Mouse (Mus musculus) small intestine, adult 2 months (tissue): ENCODE measurements around the gene Htr2a. TPM values are rescaled to one million over a fixed set of nuclear protein-coding genes. Genes with fewer than 3 reads are reported as not detected.

Source experiments
- H3K27ac ChIP-seq: fragments of 200-500 bp; 2 replicates; pipeline ENCODE4 v1.5.1; 2012; ENCODE audit warnings: low read depth, low read length, control low read depth, inconsistent platforms; ENCODE audit not compliant: insufficient read depth
- H3K27me3 ChIP-seq: fragments of 200-500 bp; 2 replicates; pipeline ENCODE4 v1.6.1; 2012; ENCODE audit warnings: mild to moderate bottlenecking, moderate library complexity, low read length, inconsistent platforms; ENCODE audit not compliant: control insufficient read depth, insufficient read depth
- H3K36me3 ChIP-seq: fragments of 200-500 bp; 2 replicates; pipeline ENCODE4 v1.6.1; 2012; ENCODE audit warnings: mild to moderate bottlenecking, low read length, control low read depth, inconsistent platforms; ENCODE audit not compliant: control insufficient read depth, insufficient read depth
- H3K4me1 ChIP-seq: fragments of 200-500 bp; 2 replicates; pipeline ENCODE4 v1.6.1; 2012; ENCODE audit warnings: low read length, inconsistent platforms, mixed read lengths; ENCODE audit not compliant: control insufficient read depth, insufficient read depth, insufficient read length
- H3K4me3 ChIP-seq: fragments of 200-500 bp; 2 replicates; pipeline ENCODE4 v1.5.1; 2012; ENCODE audit warnings: low read depth, mild to moderate bottlenecking, control low read depth, inconsistent platforms, low read length, moderate library complexity
- CTCF ChIP-seq: fragments of 200-500 bp; IDR thresholded peaks from 2 replicates; pipeline ENCODE4 v1.5.1; 2012; ENCODE audit warnings: low read depth, mild to moderate bottlenecking, control low read depth, inconsistent platforms, low read length, moderate library complexity, mixed read lengths; ENCODE audit not compliant: insufficient replicate concordance, insufficient read length; ENCODE audit errors: extremely low read depth
- POLR2A ChIP-seq: fragments of 200-500 bp; IDR thresholded peaks from 2 replicates; pipeline ENCODE4 v1.6.1; 2012; ENCODE audit warnings: low read depth, mild to moderate bottlenecking, control low read depth, inconsistent platforms, low read length, moderate library complexity
- WGBS: fragments of 180-500 bp; shearing (Covaris S2); methylation state at CpG from one replicate; pipeline ENCODE4 v1.1.7; 2018; 5-methylcytosine and 5-hydroxymethylcytosine counted together
- polyA plus RNA-seq: library from polyadenylated mRNA; depleted of rRNA; stranded (reverse); fragments of >200 nt; gene quantifications from 2 replicates; pipeline ENCODE4 v1.2.3, GENCODE M21; 2012

Gene Htr2a
- polyA plus RNA-seq, 1 experiment: 0.03 TPM

DNA sequence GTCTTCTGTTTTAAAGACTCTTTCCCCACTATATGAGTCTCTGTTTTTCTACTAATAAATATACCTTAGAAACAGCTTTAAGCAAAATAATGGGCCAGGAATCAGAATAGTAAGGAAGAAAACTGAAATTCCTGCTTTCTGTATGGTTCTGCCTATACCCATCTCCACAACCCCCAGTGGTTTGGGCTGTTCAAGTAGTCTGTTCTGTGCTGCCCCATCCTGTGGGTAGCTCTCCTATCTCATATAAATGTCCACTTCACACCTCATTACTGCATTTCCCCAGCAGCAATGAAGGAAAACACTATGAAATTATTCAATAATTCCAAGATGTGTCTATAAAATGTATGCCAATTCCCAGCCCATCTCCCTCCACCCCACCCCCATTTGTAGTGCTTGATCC, 56.8 kb downstream of the Htr2a start:
- no peak overlapping the region for H3K4me3 ChIP-seq

DNA sequence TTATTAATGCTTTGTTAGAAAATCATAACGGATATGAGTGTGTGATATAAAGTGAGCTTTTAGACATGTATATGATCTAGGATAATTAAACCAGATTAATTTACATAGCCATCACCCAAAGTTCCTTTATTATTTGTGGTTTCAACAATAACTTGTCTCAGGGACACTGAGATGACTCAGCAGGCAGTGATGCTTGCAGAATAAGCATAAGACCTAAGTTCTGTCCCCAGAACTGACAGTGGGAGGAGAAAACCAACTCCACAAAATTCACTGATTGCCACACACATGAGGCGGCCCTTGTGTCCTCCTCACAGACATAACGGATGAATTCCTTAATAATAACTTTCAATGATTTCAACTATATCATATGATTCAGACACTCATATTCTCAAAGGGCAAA, 58.6 kb downstream of the Htr2a start:
- Histone ChIP-seq H3K27ac (no peak overlapping the region), H3K27me3 (no peaks in the 10 kb centered on the region), H3K4me1 (no peaks in the 10 kb centered on the region), H3K4me3 (no peak overlapping the region), H3K36me3 (no peaks in the 10 kb centered on the region)
- 76% methylated on average over 3 of the region's 3 CpGs for WGBS
- no peak for TF ChIP-seq CTCF
- no peak for TF ChIP-seq POLR2A

More for the DNA sequence above, 56.8 kb downstream of the Htr2a start:
- H3K27ac ChIP-seq: no peak overlapping the region
- no peaks in the 10 kb centered on the region for H3K4me1 ChIP-seq
- TF ChIP-seq POLR2A: no peak
- TF ChIP-seq CTCF: no peak
- H3K27me3 ChIP-seq: no peaks in the 10 kb centered on the region
- no peaks in the 10 kb centered on the region for H3K36me3 ChIP-seq

DNA sequence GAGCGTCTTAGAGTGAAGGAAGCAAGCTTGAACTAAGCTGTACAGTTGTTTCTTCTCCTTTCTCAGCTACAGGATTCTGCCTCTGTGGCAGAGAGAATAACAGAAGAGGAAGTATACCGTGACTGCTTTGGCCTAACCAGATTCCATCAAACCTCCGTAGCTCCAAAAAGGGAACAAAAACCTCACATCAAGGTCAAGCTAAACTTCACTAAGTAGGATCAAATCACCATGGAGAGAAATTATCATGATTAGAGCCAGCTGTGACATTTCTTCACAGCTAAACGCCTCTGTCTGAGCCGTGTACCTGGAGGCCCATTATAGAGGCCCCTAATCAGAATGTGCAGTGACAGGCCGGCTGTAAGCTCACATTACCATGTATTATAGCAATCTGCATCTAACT, 63.3 kb downstream of the Htr2a start:
- no peak overlapping the region for H3K27ac ChIP-seq
- H3K27me3 ChIP-seq: no peaks in the 10 kb centered on the region
- H3K36me3 ChIP-seq: no peaks in the 10 kb centered on the region
- TF ChIP-seq CTCF: no peak
- TF ChIP-seq POLR2A: no peak
- WGBS: 68% methylated on average over 6 of the region's 6 CpGs
- no peak overlapping the region for H3K4me3 ChIP-seq
- no peaks in the 10 kb centered on the region for H3K4me1 ChIP-seq

DNA sequence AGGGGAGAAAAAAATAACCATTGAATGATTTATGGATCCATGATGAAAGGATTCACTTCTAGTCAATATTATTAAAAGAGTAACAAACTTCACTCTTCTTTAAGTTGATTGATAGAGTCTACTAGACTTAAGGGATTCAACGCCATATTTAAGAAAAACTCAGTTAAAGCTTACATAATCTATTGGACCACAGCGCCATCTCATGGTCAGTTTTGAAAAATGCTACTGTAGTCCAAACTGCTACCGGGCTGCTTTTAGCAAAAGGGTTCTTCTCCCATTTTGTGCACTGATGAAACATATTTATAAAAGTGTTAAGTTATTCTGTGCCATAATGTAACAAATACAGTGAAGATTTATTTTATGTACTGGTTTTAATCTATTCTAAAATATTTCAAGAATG, 68.4 kb downstream of the Htr2a start:
- Histone ChIP-seq H3K27me3 (no peaks in the 10 kb centered on the region), H3K4me1 (no peaks in the 10 kb centered on the region), H3K4me3 (no peak overlapping the region), H3K27ac (no peak overlapping the region), H3K36me3 (no peaks in the 10 kb centered on the region)
- 19% methylated on average over 3 of the region's 3 CpGs for WGBS
- TF ChIP-seq CTCF (no peak), POLR2A (no peak)

DNA sequence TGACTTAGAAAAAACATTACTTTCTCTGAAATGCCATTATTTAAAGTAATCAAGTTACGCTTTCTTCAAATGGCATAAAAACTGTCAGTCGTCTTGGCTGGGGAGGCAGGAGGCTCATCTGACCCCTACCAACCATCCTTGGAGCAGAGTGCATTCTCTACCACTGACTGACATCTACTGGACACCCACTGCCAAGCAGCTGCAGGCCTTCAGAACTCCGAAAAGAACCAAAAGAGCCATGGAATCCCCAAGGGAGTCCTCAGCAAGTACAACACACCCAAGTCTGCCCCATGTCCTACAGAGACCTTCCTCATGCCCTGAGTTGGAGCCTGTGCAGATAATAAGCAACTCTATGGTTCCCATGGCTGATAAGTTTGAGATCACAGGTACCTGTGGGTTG, 82.9 kb downstream of the Htr2a start:
- no peak overlapping the region for H3K27ac ChIP-seq
- H3K4me1 ChIP-seq: no peaks in the 10 kb centered on the region
- H3K27me3 ChIP-seq: no peaks in the 10 kb centered on the region
- H3K36me3 ChIP-seq: no peaks in the 10 kb centered on the region
- 70% methylated on average over 3 of the region's 3 CpGs for WGBS
- H3K4me3 ChIP-seq: no peak overlapping the region
- TF ChIP-seq CTCF (no peak), POLR2A (no peak)

DNA sequence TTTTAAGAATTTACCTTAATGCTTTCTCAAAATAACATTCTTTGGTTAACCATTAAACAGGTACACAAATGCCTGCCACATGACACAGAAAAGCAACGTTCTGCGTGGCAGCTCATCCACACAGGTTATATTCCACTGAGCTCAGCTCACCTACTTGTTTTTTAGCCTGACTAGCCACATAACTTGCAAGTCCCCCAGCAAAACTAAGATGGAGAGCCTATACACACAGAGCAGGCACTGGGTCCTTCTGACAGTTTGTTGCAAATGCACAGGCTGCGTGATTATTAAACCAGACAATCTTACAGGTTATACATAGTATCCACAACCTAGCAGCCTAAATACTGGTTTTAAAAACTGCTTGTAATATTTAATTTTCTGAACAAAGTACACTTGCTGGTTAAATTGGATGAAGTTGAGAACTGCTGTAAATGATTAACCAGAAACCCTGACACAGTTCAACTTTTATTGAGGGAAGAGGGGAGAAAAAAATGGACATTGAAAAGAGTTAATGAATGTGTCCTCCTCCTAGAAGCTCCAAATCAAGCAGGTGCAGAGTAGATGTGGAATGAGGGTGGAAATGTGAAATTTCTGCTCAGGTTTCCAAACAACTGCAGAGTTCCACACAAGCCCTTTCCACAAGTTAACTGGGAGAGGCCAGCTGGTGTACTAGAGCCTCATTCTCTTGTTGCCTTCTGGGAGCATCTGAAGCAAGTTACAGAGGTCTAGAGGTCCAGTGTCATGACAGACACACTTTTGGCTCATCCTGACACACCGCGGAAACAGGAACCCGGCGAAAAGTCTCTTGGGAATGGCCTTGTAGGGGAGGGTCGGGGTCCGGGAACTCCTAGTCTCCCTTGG, 90.8 kb downstream of the Htr2a start:
- peaks cover 4% of the 10 kb centered on the region for H3K4me1 ChIP-seq
- no peaks in the 10 kb centered on the region for H3K27me3 ChIP-seq
- peak overlapping the region; percentile 81 for H3K4me3 ChIP-seq
- WGBS: 13% methylated on average over 9 of the region's 9 CpGs
- H3K27ac ChIP-seq: peak overlapping the region; percentile 100
- H3K36me3 ChIP-seq: peaks cover 7% of the 10 kb centered on the region
- TF ChIP-seq POLR2A (no peak), CTCF (no peak)

DNA sequence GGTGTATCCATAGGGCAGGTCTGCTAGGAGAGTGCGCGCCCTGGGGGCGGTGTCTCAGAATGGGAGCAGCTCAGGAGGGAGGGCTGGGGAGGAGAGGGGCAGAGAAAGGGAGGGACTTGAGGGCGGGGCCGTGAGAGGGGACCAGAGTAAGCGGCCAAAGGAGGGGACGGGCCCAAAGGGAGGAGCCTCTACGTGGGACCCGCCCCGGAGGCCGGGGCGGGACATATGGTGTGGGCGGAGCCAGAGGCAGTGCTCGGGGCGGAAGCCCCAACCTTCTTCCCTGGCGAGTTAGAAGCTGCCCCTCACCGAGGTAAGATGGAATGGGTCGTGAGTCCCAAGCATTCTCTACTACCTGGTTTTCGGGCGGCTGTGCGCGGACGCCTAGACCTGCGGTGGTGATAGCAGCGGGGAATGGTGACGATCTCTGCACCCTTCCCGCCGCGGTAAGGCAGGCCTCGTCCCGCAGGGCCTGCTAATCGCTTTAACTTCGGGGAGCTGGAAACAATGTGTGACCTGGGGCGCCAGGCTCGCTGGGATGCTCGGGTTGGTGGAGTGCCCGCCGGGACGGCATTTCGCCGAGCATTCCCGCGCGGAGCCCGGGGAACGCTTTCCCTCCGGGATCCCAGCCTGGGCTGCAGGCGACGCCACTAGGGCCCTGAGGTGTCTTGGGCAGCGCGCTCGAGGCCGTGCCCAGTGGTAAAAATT, 91.6 kb downstream of the Htr2a start, which contains the start of gene Esd:
Gene Esd, plus strand, starts transcription at position 219 of the 705 bp plus-strand sequence.
- Histone ChIP-seq H3K36me3 (peaks cover 12% of the 10 kb centered on the region), H3K4me1 (peaks cover 4% of the 10 kb centered on the region), H3K27ac (peak within 1 kb of the TSS; percentile 100), H3K27me3 (no peaks in the 10 kb centered on the region), H3K4me3 (peak within 1 kb of the TSS; percentile 81)
- TF ChIP-seq CTCF (no peak), POLR2A (peak; percentile 84; the same call in 1 of the 2 replicates)
- WGBS: under 1% methylated on average over 53 of the region's 53 CpGs
